ENCODE assay signal across 8 mouse cellular contexts in genomic region chr15:95762661-95763303, GRCm38 (mm10). TPM values are rescaled to one million over a fixed set of nuclear protein-coding genes. Genes with fewer than 3 reads are reported as not detected.
DNase-seq lines count a peak whose midpoint lies in the region; ATAC-seq and TF ChIP-seq lines count a peak whose summit lies in the region.

No protein-coding gene starts in this region.

- no peaks in the 10 kb centered on the region for H3K4me1 ChIP-seq in heart, embryonic 12.5 days (replicated peaks)
- no peaks in the 10 kb centered on the region for H3K4me1 ChIP-seq in kidney, adult 2 months (ENCODE audit: control insufficient read depth, insufficient read depth, low read length)
- H3K4me1 ChIP-seq in liver, adult 2 months (ENCODE audit: control insufficient read depth, insufficient read depth, low read length) = 0 out of 2 replicates have a peak, but pooled peaks cover 2% of the 10 kb centered on the region

- 33% methylated on average over 12 of the region's 12 CpGs for WGBS in heart, embryonic 12.5 days
- 39% methylated on average over 12 of the region's 12 CpGs for WGBS in kidney, adult 2 months
- WGBS in liver, adult 2 months = 40% methylated on average over 12 of the region's 12 CpGs

- no peak overlapping the region for H3K4me2 ChIP-seq in heart, embryonic 12.5 days
- H3K4me2 ChIP-seq in myocyte (ENCODE audit: low read depth) = peak overlapping the region; percentile 65

- ATAC-seq in heart, embryonic 12.5 days (ENCODE audit: insufficient number of reproducible peaks, low FRiP score) = no peak

- peak; percentile 73 to 89 for DNase-seq in heart, adult 18-20 months
- peak; percentile 84 to 91 for DNase-seq in cerebellum, postnatal 25 days
- DNase-seq in gastrocnemius, adult 8-10 months (ENCODE audit: low spot score in 2 of 2) = peak; percentile 39 to 47
- DNase-seq in kidney, adult 2 months = peak; percentile 73
- DNase-seq in liver, adult 2 months (ENCODE audit: extremely low read depth, low read depth, low spot score) = peak; percentile 42
- DNase-seq in spleen, postnatal 14 days (ENCODE audit: low spot score in 2 of 2) = peak; percentile 41 to 74

- H3K27me3 ChIP-seq in heart, embryonic 12.5 days (replicated peaks) = peaks cover 4% of the 10 kb centered on the region; the same call in 1 of the 2 replicates
- H3K27me3 ChIP-seq in kidney, adult 2 months (replicated peaks; ENCODE audit: control insufficient read depth, insufficient read depth, low read length) = no peaks in the 10 kb centered on the region; the same call in 1 of the 2 replicates
- no peaks in the 10 kb centered on the region for H3K27me3 ChIP-seq in liver, adult 2 months (ENCODE audit: control insufficient read depth, insufficient read depth, low read length)
- H3K27me3 ChIP-seq in myocyte (ENCODE audit: control insufficient read depth, insufficient read depth, insufficient read length) = no peaks in the 10 kb centered on the region

- no peak overlapping the region for H3ac ChIP-seq in myocyte (ENCODE audit: control insufficient read depth, insufficient read length)

- no peaks in the 10 kb centered on the region for H3K9me3 ChIP-seq in heart, embryonic 12.5 days (replicated peaks)

- peak; percentile 85 for TF ChIP-seq CTCF in kidney, adult 2 months (conservative IDR thresholded peaks at IDR 0.05; ENCODE audit: insufficient read depth, insufficient read length, low read depth, low read length)
- peak; percentile 93 for TF ChIP-seq CTCF in liver, adult 2 months (IDR thresholded peaks at IDR 0.05; ENCODE audit: low read depth, low read length)

- no peaks in the 10 kb centered on the region for H3K79me2 ChIP-seq in liver, adult 2 months (ENCODE audit: control insufficient read depth, insufficient read depth, low read length)
- no peaks in the 10 kb centered on the region for H3K79me2 ChIP-seq in myocyte (ENCODE audit: control insufficient read depth, insufficient read depth)

- no peak overlapping the region for H3K4me3 ChIP-seq in heart, embryonic 12.5 days
- no peak overlapping the region for H3K4me3 ChIP-seq in kidney, adult 2 months (ENCODE audit: insufficient read depth, low read depth, low read length)
- H3K4me3 ChIP-seq in liver, adult 2 months (ENCODE audit: insufficient read depth, low read depth, low read length) = no peak overlapping the region
- no peak overlapping the region for H3K4me3 ChIP-seq in myocyte

- no peaks in the 10 kb centered on the region for H3K36me3 ChIP-seq in heart, embryonic 12.5 days
- H3K36me3 ChIP-seq in kidney, adult 2 months (ENCODE audit: control insufficient read depth, insufficient read depth, low read length) = no peaks in the 10 kb centered on the region
- H3K36me3 ChIP-seq in liver, adult 2 months (ENCODE audit: control insufficient read depth, insufficient read depth, low read length) = no peaks in the 10 kb centered on the region
- no peaks in the 10 kb centered on the region for H3K36me3 ChIP-seq in myocyte (ENCODE audit: control insufficient read depth, insufficient read depth)

- TF ChIP-seq POLR2A in kidney, adult 2 months (IDR thresholded peaks at IDR 0.05; ENCODE audit: low read depth, low read length) = no peak
- no peak for TF ChIP-seq POLR2A in liver, adult 2 months (IDR thresholded peaks at IDR 0.05; ENCODE audit: extremely low read depth, insufficient read depth, low read length)
- TF ChIP-seq POLR2A in myocyte (IDR thresholded peaks at IDR 0.05; ENCODE audit: insufficient read length, low read depth) = no peak

- H3K27ac ChIP-seq in heart, embryonic 12.5 days (ENCODE audit: poor library complexity, severe bottlenecking) = no peak overlapping the region
- H3K27ac ChIP-seq in kidney, adult 2 months (ENCODE audit: insufficient read depth, low read depth, low read length) = no peak overlapping the region
- no peak overlapping the region for H3K27ac ChIP-seq in liver, adult 2 months (replicated peaks; ENCODE audit: insufficient read depth, low read depth, low read length)

- H3K9ac ChIP-seq in heart, embryonic 12.5 days = no peak overlapping the region
- H3K9ac ChIP-seq in liver, adult 2 months (ENCODE audit: low read depth, low read length) = no peak overlapping the region

TF ChIP-seq in myocyte, 11 proteins besides CTCF, POLR2A, EP300 and RAD21:
- no peak for TF ChIP-seq MYOG (IDR thresholded peaks at IDR 0.05; ENCODE audit: control insufficient read depth in 1 of 3, insufficient read depth in 1 of 3, insufficient read length in 2 of 3, low read depth in 2 of 3)

RNA-seq across cellular contexts. Expression of gene Ano6, which starts 27.9 kb away (rescaled TPM):
- 10 to 100 TPM; 15.9 to 18.3 TPM for total RNA-seq in heart, adult 18-20 months (2021)
- 45.7 and 49.5 TPM in 2 replicates for polyA plus RNA-seq in heart, embryonic 12.5 days (2016; fragmentation: Nextera tagmentation; extraction: Ambion mirVana)
- 10 to 100 TPM; 35.0 to 44.7 (median 40.1) TPM for total RNA-seq in gastrocnemius, adult 8-10 months (2022)
- 40.3 and 47.0 TPM in 2 replicates for polyA plus RNA-seq in kidney, adult 2 months (2012; rRNA removed)
- total RNA-seq in liver, adult 2 months (2014; rRNA removed) = 4.1 and 6.3 TPM in 2 replicates
- 1.9 and 3.3 TPM in 2 replicates for polyA plus RNA-seq in liver, adult 2 months (2012; rRNA removed)
- polyA plus RNA-seq in myocyte (2012; fragmentation: generic; extraction: Trizol) = 54.5 TPM
